Mouse (Mus musculus) lung, embryonic 14.5 days (tissue): Measurements from ENCODE around the gene Ptpn21. TPM values are rescaled to one million over a fixed set of nuclear protein-coding genes. Genes with fewer than 3 reads are reported as not detected.

Experiments
- ATAC-seq: fragments of 200-750 bp; cut with Nextera tagmentation; 2 replicates; pipeline ENCODE4 v1.8.0; 2017; ENCODE audit warnings: mild to moderate bottlenecking, moderate TSS enrichment, moderate library complexity; ENCODE audit not compliant: insufficient read depth
- DNase-seq: peaks from one replicate; pipeline ENCODE4 v3.0.0-alpha.2; 2015
- H3K27ac ChIP-seq: fragments of 300-500 bp; sonication (generic); 2 replicates; pipeline ENCODE4 v1.5.1; 2014; ENCODE audit warnings: low read depth, mild to moderate bottlenecking, moderate library complexity
- H3K27me3 ChIP-seq: fragments of 300-500 bp; sonication (generic); 2 replicates; pipeline ENCODE4 v1.6.1; 2014; ENCODE audit warnings: low read length, control low read depth; ENCODE audit not compliant: insufficient read depth
- H3K36me3 ChIP-seq: fragments of 300-500 bp; sonication (generic); 2 replicates; pipeline ENCODE4 v1.6.1; 2014; ENCODE audit warnings: control low read depth; ENCODE audit not compliant: insufficient read depth
- H3K4me1 ChIP-seq: fragments of 300-500 bp; sonication (generic); 2 replicates; pipeline ENCODE4 v1.6.1; 2014; ENCODE audit warnings: antibody characterized with exemption, control low read depth; ENCODE audit not compliant: insufficient read depth
- H3K4me2 ChIP-seq: fragments of 300-500 bp; sonication (generic); 2 replicates; pipeline ENCODE4 v1.6.1; 2014; ENCODE audit warnings: mild to moderate bottlenecking
- H3K4me3 ChIP-seq: fragments of 300-500 bp; sonication (generic); 2 replicates; pipeline ENCODE4 v1.5.1; 2014; ENCODE audit warnings: low read depth, low read length
- H3K9ac ChIP-seq: fragments of 300-500 bp; sonication (generic); 2 replicates; pipeline ENCODE4 v1.6.1; 2014
- H3K9me3 ChIP-seq: fragments of 300-500 bp; sonication (generic); 2 replicates; pipeline ENCODE4 v1.6.1; 2016; ENCODE audit warnings: low read depth, low read length, control low read depth
- CTCF ChIP-seq: IDR thresholded peaks from 2 replicates; pipeline ENCODE4 v1.5.1; 2016; ENCODE audit warnings: antibody characterized with exemption, low read depth
- WGBS: fragments of 180-500 bp; shearing (Covaris S2); extraction: QIAGEN DNeasy Blood & Tissue Kit; methylation state at CpG from one replicate; pipeline ENCODE4 v1.1.7; 2014; 5-methylcytosine and 5-hydroxymethylcytosine counted together
- polyA plus RNA-seq: library from polyadenylated mRNA; unstranded; fragments of >200 nt; fragmentation: Nextera tagmentation; extraction: Ambion mirVana; gene quantifications from 2 replicates; pipeline ENCODE4 v1.2.1, GENCODE M21; 2014

Gene Ptpn21
- polyA plus RNA-seq, 1 experiment from 2014 or later, result 13.4 TPM

GRCm38 (mm10) chr12:98734880-98735801, 2.1 kb downstream of the Ptpn21 start:
- DNase-seq (peak; percentile 40), ATAC-seq (peak; percentile 3)
- Histone ChIP-seq H3K27ac (peak overlapping the region; percentile 66), H3K4me1 (peaks cover 17% of the 10 kb centered on the region), H3K9ac (peak overlapping the region; percentile 66), H3K9me3 (no peaks in the 10 kb centered on the region), H3K4me3 (peak overlapping the region; percentile 62), H3K36me3 (peaks cover 7% of the 10 kb centered on the region; the same call in 1 of the 2 replicates), H3K4me2 (peak overlapping the region; percentile 81), H3K27me3 (no peaks in the 10 kb centered on the region)
- 9% methylated on average over 22 of the region's 22 CpGs for WGBS
- TF ChIP-seq CTCF, result no peak

GRCm38 (mm10) chr12:98734246-98734879, 2.8 kb downstream of the Ptpn21 start:
- peak overlapping the region; percentile 81 for H3K4me2 ChIP-seq
- DNase-seq, result peak; percentile 93
- peak overlapping the region; percentile 66 for H3K9ac ChIP-seq
- peaks cover 17% of the 10 kb centered on the region for H3K4me1 ChIP-seq
- peaks cover 11% of the 10 kb centered on the region; the same call in 1 of the 2 replicates for H3K36me3 ChIP-seq
- peak; percentile 81 for ATAC-seq
- under 1% methylated on average over 30 of the region's 30 CpGs for WGBS
- H3K9me3 ChIP-seq, result no peaks in the 10 kb centered on the region
- H3K27me3 ChIP-seq, result no peaks in the 10 kb centered on the region
- TF ChIP-seq CTCF, result no peak
- peak overlapping the region; percentile 66 for H3K27ac ChIP-seq
- H3K4me3 ChIP-seq, result peak overlapping the region; percentile 62

- Histone ChIP-seq H3K4me3 (peak overlapping the region; percentile 62), H3K4me2 (peak overlapping the region; percentile 81), H3K27ac (no peak overlapping the region), H3K4me1 (peaks cover 17% of the 10 kb centered on the region), H3K9me3 (no peaks in the 10 kb centered on the region), H3K9ac (peak overlapping the region; percentile 66), H3K27me3 (no peaks in the 10 kb centered on the region), H3K36me3 (peaks cover 11% of the 10 kb centered on the region; the same call in 1 of the 2 replicates)
- DNase-seq, result no peak
- WGBS, result 13% methylated on average over 12 of the region's 12 CpGs
- TF ChIP-seq CTCF, result no peak
- ATAC-seq, result no peak
These were observed 3.4 kb downstream of the Ptpn21 start for GRCm38 (mm10) chr12:98733776-98734175.

GRCm38 (mm10) chr12:98733165-98733564, 4.0 kb downstream of the Ptpn21 start:
- Histone ChIP-seq H3K4me2 (peak overlapping the region; percentile 81), H3K9ac (no peak overlapping the region), H3K27me3 (no peaks in the 10 kb centered on the region), H3K36me3 (peaks cover 11% of the 10 kb centered on the region; the same call in 1 of the 2 replicates), H3K9me3 (no peaks in the 10 kb centered on the region), H3K4me1 (peaks cover 14% of the 10 kb centered on the region), H3K27ac (no peak overlapping the region), H3K4me3 (peak overlapping the region; percentile 62; the same call in 1 of the 2 replicates)
- DNase-seq (no peak), ATAC-seq (no peak)
- WGBS, result 66% methylated on average over 3 of the region's 3 CpGs
- TF ChIP-seq CTCF, result no peak

- no peaks in the 10 kb centered on the region for H3K9me3 ChIP-seq
- H3K36me3 ChIP-seq, result peaks cover 11% of the 10 kb centered on the region; the same call in 1 of the 2 replicates
- no peak for TF ChIP-seq CTCF
- WGBS, result 83% methylated on average over 11 of the region's 11 CpGs
- no peak overlapping the region for H3K9ac ChIP-seq
- DNase-seq (no peak), ATAC-seq (no peak)
- no peaks in the 10 kb centered on the region for H3K27me3 ChIP-seq
- H3K4me2 ChIP-seq, result no peak overlapping the region
- H3K4me1 ChIP-seq, result 0 out of 2 replicates have a peak, but pooled peaks cover 10% of the 10 kb centered on the region
- no peak overlapping the region for H3K4me3 ChIP-seq
- H3K27ac ChIP-seq, result no peak overlapping the region
These were observed 6.5 kb downstream of the Ptpn21 start for GRCm38 (mm10) chr12:98730682-98731081.

- Histone ChIP-seq H3K9ac (no peak overlapping the region), H3K27ac (no peak overlapping the region), H3K4me2 (no peak overlapping the region), H3K9me3 (no peaks in the 10 kb centered on the region), H3K4me3 (no peak overlapping the region), H3K27me3 (no peaks in the 10 kb centered on the region), H3K4me1 (no peaks in the 10 kb centered on the region), H3K36me3 (peaks cover 8% of the 10 kb centered on the region; the same call in 1 of the 2 replicates)
- TF ChIP-seq CTCF, result no peak
- whole genome bisulfite sequencing, result 60% methylated on average over 7 of the region's 7 CpGs
- no peak for DNase-seq
- ATAC-seq, result no peak
These were observed 10.0 kb downstream of the Ptpn21 start for GRCm38 (mm10) chr12:98727186-98727585.

GRCm38 (mm10) chr12:98726078-98726477, 11.1 kb downstream of the Ptpn21 start:
- Histone ChIP-seq H3K4me1 (no peaks in the 10 kb centered on the region), H3K9me3 (no peaks in the 10 kb centered on the region), H3K4me3 (no peak overlapping the region), H3K27me3 (no peaks in the 10 kb centered on the region), H3K36me3 (peaks cover 4% of the 10 kb centered on the region; the same call in 1 of the 2 replicates), H3K9ac (no peak overlapping the region), H3K4me2 (no peak overlapping the region), H3K27ac (no peak overlapping the region)
- ATAC-seq (no peak), DNase-seq (no peak)
- 74% methylated on average over 7 of the region's 7 CpGs for WGBS
- TF ChIP-seq CTCF, result no peak
